Mouse (Mus musculus) liver, embryonic 16.5 days (tissue): ENCODE data around the gene Gsap. TPM values are rescaled to one million over a fixed set of nuclear protein-coding genes. Genes with fewer than 3 reads are reported as not detected.
A peak's percentile ranks its signal among the peaks of the same experiment; 100 is the strongest.
"Not testable (repeated sequence)": the region's sequence is repeated elsewhere in the genome, so short reads cannot be mapped to it uniquely, and the experiment has no call there.

ENCODE experiments used
- ATAC-seq: fragments of 200-750 bp; cut with Nextera tagmentation; 2 replicates; pipeline ENCODE4 v1.8.0; 2017; ENCODE audit warnings: low read depth, mild to moderate bottlenecking, moderate number of reproducible peaks, moderate library complexity
- H3K27ac ChIP-seq: fragments of 300-500 bp; sonication (generic); 2 replicates; pipeline ENCODE4 v1.5.1; 2014; ENCODE audit warnings: mild to moderate bottlenecking, low read length
- H3K27me3 ChIP-seq: fragments of 300-500 bp; sonication (generic); 2 replicates; pipeline ENCODE4 v1.6.1; 2014; ENCODE audit warnings: low read depth, low read length, mixed read lengths; ENCODE audit not compliant: control insufficient read depth, insufficient read depth
- H3K36me3 ChIP-seq: fragments of 300-500 bp; sonication (generic); 2 replicates; pipeline ENCODE4 v1.6.1; 2014; ENCODE audit warnings: mild to moderate bottlenecking; ENCODE audit not compliant: control insufficient read depth, insufficient read depth
- H3K4me1 ChIP-seq: fragments of 300-500 bp; sonication (generic); 2 replicates; pipeline ENCODE4 v1.6.1; 2014; ENCODE audit warnings: low read depth, low read length, mixed read lengths; ENCODE audit not compliant: control insufficient read depth
- H3K4me2 ChIP-seq: fragments of 300-500 bp; sonication (generic); 2 replicates; pipeline ENCODE4 v1.6.1; 2014; ENCODE audit warnings: low read depth, low read length, mixed read lengths
- H3K4me3 ChIP-seq: fragments of 300-500 bp; sonication (generic); 2 replicates; pipeline ENCODE4 v1.5.1; 2014; ENCODE audit warnings: low read depth, mild to moderate bottlenecking, low read length
- H3K9ac ChIP-seq: fragments of 300-500 bp; sonication (generic); 2 replicates; pipeline ENCODE4 v1.6.1; 2014; ENCODE audit warnings: low read depth, low read length
- H3K9me3 ChIP-seq: fragments of 300-500 bp; sonication (generic); replicated peaks from 2 replicates; pipeline ENCODE4 v1.6.1; 2016; ENCODE audit warnings: low read length; ENCODE audit not compliant: control insufficient read depth
- WGBS: fragments of 180-500 bp; shearing (Covaris S2); extraction: QIAGEN DNeasy Blood & Tissue Kit; methylation state at CpG from one replicate; pipeline ENCODE4 v1.1.7; 2014; ENCODE audit not compliant: insufficient replicate concordance; 5-methylcytosine and 5-hydroxymethylcytosine counted together
- polyA plus RNA-seq: library from polyadenylated mRNA; unstranded; fragments of >200 nt; fragmentation: Nextera tagmentation; extraction: Ambion mirVana; gene quantifications from 2 replicates; pipeline ENCODE4 v1.2.1, GENCODE M21; 2015

The Gsap gene
- polyA plus RNA-seq, 1 experiment from 2014 or later, result 2.5 TPM

- H3K9me3 ChIP-seq, result no peaks in the 10 kb centered on the region
- H3K27me3 ChIP-seq, result no peaks in the 10 kb centered on the region
- no peak overlapping the region for H3K27ac ChIP-seq
- no peak overlapping the region for H3K4me2 ChIP-seq
- H3K9ac ChIP-seq, result no peak overlapping the region
- ATAC-seq, result no peak; the same call in 1 of the 2 replicates
- no peak overlapping the region for H3K4me3 ChIP-seq
- 43% methylated on average over 5 of the region's 5 CpGs for WGBS
- H3K36me3 ChIP-seq, result no peaks in the 10 kb centered on the region
- H3K4me1 ChIP-seq, result no peaks in the 10 kb centered on the region
These were observed 15.2 kb upstream of the Gsap start for GRCm38 (mm10) chr5:21170898-21171297.

GRCm38 (mm10) chr5:21171336-21171735 is 14.7 kb upstream of the Gsap start:
- Histone ChIP-seq H3K4me3 (no peak overlapping the region), H3K4me2 (no peak overlapping the region), H3K9me3 (no peaks in the 10 kb centered on the region), H3K9ac (no peak overlapping the region), H3K27me3 (no peaks in the 10 kb centered on the region), H3K36me3 (no peaks in the 10 kb centered on the region), H3K27ac (no peak overlapping the region), H3K4me1 (no peaks in the 10 kb centered on the region)
- no peak for ATAC-seq
- WGBS, result 60% methylated on average over 6 of the region's 6 CpGs

GRCm38 (mm10) chr5:21172316-21172715 is 13.7 kb upstream of the Gsap start:
- Histone ChIP-seq H3K27ac (no peak overlapping the region), H3K9me3 (no peaks in the 10 kb centered on the region), H3K9ac (no peak overlapping the region), H3K27me3 (no peaks in the 10 kb centered on the region), H3K4me3 (no peak overlapping the region), H3K36me3 (no peaks in the 10 kb centered on the region), H3K4me1 (no peaks in the 10 kb centered on the region), H3K4me2 (no peak overlapping the region)
- ATAC-seq, result no peak
- WGBS, result 67% methylated on average over 3 of the region's 3 CpGs

GRCm38 (mm10) chr5:21175132-21176112 is 10.6 kb upstream of the Gsap start:
- Histone ChIP-seq H3K9ac (no peak overlapping the region), H3K27me3 (no peaks in the 10 kb centered on the region), H3K36me3 (no peaks in the 10 kb centered on the region), H3K4me1 (no peaks in the 10 kb centered on the region), H3K27ac (no peak overlapping the region), H3K4me3 (no peak overlapping the region), H3K4me2 (no peak overlapping the region), H3K9me3 (no peaks in the 10 kb centered on the region)
- ATAC-seq, result no peak
- 14% methylated on average over 9 of the region's 9 CpGs for WGBS

GRCm38 (mm10) chr5:21179496-21179895 is 6.6 kb upstream of the Gsap start:
- H3K36me3 ChIP-seq, result no peaks in the 10 kb centered on the region
- no peak for ATAC-seq
- no peak overlapping the region for H3K4me2 ChIP-seq
- H3K27ac ChIP-seq, result no peak overlapping the region
- no peak overlapping the region for H3K9ac ChIP-seq
- no peaks in the 10 kb centered on the region for H3K9me3 ChIP-seq
- no peaks in the 10 kb centered on the region for H3K4me1 ChIP-seq
- no peak overlapping the region for H3K4me3 ChIP-seq
- no peaks in the 10 kb centered on the region for H3K27me3 ChIP-seq

GRCm38 (mm10) chr5:21183046-21183445 is 3.0 kb upstream of the Gsap start:
- not testable (repeated sequence) for H3K36me3 ChIP-seq, H3K9me3 ChIP-seq, H3K4me2 ChIP-seq, H3K27me3 ChIP-seq, H3K4me3 ChIP-seq, H3K4me1 ChIP-seq, H3K9ac ChIP-seq, H3K27ac ChIP-seq, ATAC-seq
- WGBS, result 40% methylated on average over 2 of the region's 2 CpGs

- H3K27ac ChIP-seq, result no peak overlapping the region
- ATAC-seq, result no peak
- H3K4me2 ChIP-seq, result peak overlapping the region; percentile 87
- peaks cover 2% of the 10 kb centered on the region; the same call in 1 of the 2 replicates for H3K4me1 ChIP-seq
- H3K9me3 ChIP-seq, result no peaks in the 10 kb centered on the region
- 14% methylated on average over 4 of the region's 4 CpGs for WGBS
- no peak overlapping the region; the same call in 1 of the 2 replicates for H3K9ac ChIP-seq
- no peaks in the 10 kb centered on the region for H3K36me3 ChIP-seq
- H3K27me3 ChIP-seq, result no peaks in the 10 kb centered on the region
- H3K4me3 ChIP-seq, result peak overlapping the region; percentile 67
These were observed 766 bp downstream of the Gsap start for GRCm38 (mm10) chr5:21186821-21187220.

GRCm38 (mm10) chr5:21188435-21188834 is 2.4 kb downstream of the Gsap start:
- H3K4me3 ChIP-seq, result no peak overlapping the region
- H3K9me3 ChIP-seq, result peaks cover 2% of the 10 kb centered on the region; the same call in 1 of the 2 replicates
- no peaks in the 10 kb centered on the region for H3K36me3 ChIP-seq
- 13% methylated on average over 3 of the region's 3 CpGs for WGBS
- ATAC-seq, result peak; percentile 30; the same call in 1 of the 2 replicates
- H3K9ac ChIP-seq, result no peak overlapping the region
- H3K4me2 ChIP-seq, result 0 out of 2 replicates have a peak overlapping the region, but pooled peaks have one; percentile 6
- H3K27me3 ChIP-seq, result no peaks in the 10 kb centered on the region
- H3K4me1 ChIP-seq, result peaks cover 2% of the 10 kb centered on the region; the same call in 1 of the 2 replicates
- H3K27ac ChIP-seq, result no peak overlapping the region

- Histone ChIP-seq H3K4me3 (no peak overlapping the region), H3K9me3 (peaks cover 5% of the 10 kb centered on the region; the same call in 1 of the 2 replicates), H3K4me1 (peaks cover 2% of the 10 kb centered on the region; the same call in 1 of the 2 replicates), H3K36me3 (no peaks in the 10 kb centered on the region), H3K9ac (no peak overlapping the region), H3K27me3 (no peaks in the 10 kb centered on the region), H3K4me2 (no peak overlapping the region), H3K27ac (no peak overlapping the region)
- 25% methylated on average over 1 of the region's 1 CpGs for WGBS
- ATAC-seq, result no peak
These were observed 3.0 kb downstream of the Gsap start for GRCm38 (mm10) chr5:21189036-21189435.
